Mouse (Mus musculus): ENCODE measurements around the gene Tasp1.

The Tasp1 gene

GRCm38 (mm10) chr2:139784465-139784864 lies 282.1 kb downstream of the Tasp1 start:
- in situ Hi-C loops (cut with MboI, MseI): no loop called here

Measured in T-helper 2 cell (primary cell).